24 mouse cellular contexts compared by ENCODE assay signal in genomic region chr7:74525586-74525985, GRCm38 (mm10). TPM values are rescaled to one million over a fixed set of nuclear protein-coding genes. Genes with fewer than 3 reads are reported as not detected.
DNase-seq lines count a peak whose midpoint lies in the region; ATAC-seq and TF ChIP-seq lines count a peak whose summit lies in the region.
"Had no signal": no experiment of that assay in that cellular context is flagged by ENCODE, and none has a peak within 500 bp of the region (broad histone marks: within the 10 kb centered on the region; RNA-seq: fewer than 3 reads in every experiment).

No protein-coding gene starts in this region.

- 70% methylated on average over 2 of the region's 2 CpGs for WGBS in kidney, adult 2 months
- WGBS in liver, embryonic 11.5 days: 38% methylated on average over 2 of the region's 2 CpGs

- H3K36me3 ChIP-seq in kidney, adult 2 months (ENCODE audit: control insufficient read depth, insufficient read depth, low read length): no peaks in the 10 kb centered on the region
- H3K36me3 ChIP-seq in liver, embryonic 11.5 days (ENCODE audit: control insufficient read depth, insufficient read depth, low read length): no peaks in the 10 kb centered on the region
- H3K36me3 ChIP-seq: embryonic facial prominence, embryonic 12.5 days; intestine, embryonic 15.5 days; limb, embryonic 12.5 days; lung, embryonic 15.5 days; midbrain, embryonic 12.5 days; neural tube, embryonic 12.5 days had no signal

- H3K27ac ChIP-seq in kidney, adult 2 months (ENCODE audit: insufficient read depth, low read depth, low read length): peak overlapping the region; percentile 54; the same call in 1 of the 2 replicates
- no peak overlapping the region for H3K27ac ChIP-seq in liver, embryonic 11.5 days (ENCODE audit: low read depth, low read length)
- H3K27ac ChIP-seq: embryonic facial prominence, embryonic 12.5 days; hindbrain, postnatal 0 days; intestine, embryonic 15.5 days; limb, embryonic 12.5 days; lung, embryonic 15.5 days; midbrain, embryonic 12.5 days; neural tube, embryonic 12.5 days had no signal

- no peak overlapping the region for H3K4me3 ChIP-seq in kidney, adult 2 months (ENCODE audit: insufficient read depth, low read depth, low read length)
- no peak overlapping the region for H3K4me3 ChIP-seq in liver, embryonic 11.5 days (ENCODE audit: low read depth, low read length)
- H3K4me3 ChIP-seq: embryonic facial prominence, embryonic 12.5 days; intestine, embryonic 15.5 days; limb, embryonic 12.5 days; lung, embryonic 15.5 days; midbrain, embryonic 12.5 days; myocyte; neural tube, embryonic 12.5 days had no signal

- H3K4me2 ChIP-seq in liver, embryonic 11.5 days: no peak overlapping the region
- H3K4me2 ChIP-seq: embryonic facial prominence, embryonic 12.5 days; intestine, embryonic 15.5 days; limb, embryonic 12.5 days; lung, embryonic 15.5 days; midbrain, embryonic 12.5 days; neural tube, embryonic 12.5 days had no signal

- peaks cover 7% of the 10 kb centered on the region for H3K4me1 ChIP-seq in kidney, adult 2 months (ENCODE audit: control insufficient read depth, insufficient read depth, low read length)
- H3K4me1 ChIP-seq in liver, embryonic 11.5 days (replicated peaks; ENCODE audit: control insufficient read depth, insufficient read depth, low read length): no peaks in the 10 kb centered on the region; the same call in 1 of the 2 replicates
- H3K4me1 ChIP-seq: intestine, embryonic 15.5 days; limb, embryonic 12.5 days; neural tube, embryonic 12.5 days had no signal

- TF ChIP-seq POLR2A in kidney, adult 2 months (IDR thresholded peaks at IDR 0.05; ENCODE audit: low read depth, low read length): no peak

- H3K9me3 ChIP-seq in liver, embryonic 11.5 days (ENCODE audit: control insufficient read depth, low read length): no peaks in the 10 kb centered on the region
- H3K9me3 ChIP-seq: embryonic facial prominence, embryonic 12.5 days; intestine, embryonic 15.5 days; limb, embryonic 12.5 days; lung, embryonic 15.5 days; midbrain, embryonic 12.5 days; neural tube, embryonic 12.5 days had no signal

- TF ChIP-seq CTCF in kidney, adult 2 months (conservative IDR thresholded peaks at IDR 0.05; ENCODE audit: insufficient read depth, insufficient read length, low read depth, low read length): no peak

- intact Hi-C loops in left cerebral cortex, postnatal 25 days (cut with DNase I): no loop called here

- ATAC-seq in cerebellum, adult (ENCODE audit: insufficient number of reproducible peaks, low FRiP score, low TSS enrichment): no peak
- ATAC-seq in liver, embryonic 11.5 days (replicated peaks; ENCODE audit: low FRiP score): no peak
- ATAC-seq: forebrain, embryonic 14.5 days; hindbrain, postnatal 0 days; intestine, embryonic 15.5 days had no signal

- no peaks in the 10 kb centered on the region for H3K27me3 ChIP-seq in kidney, adult 2 months (replicated peaks; ENCODE audit: control insufficient read depth, insufficient read depth, low read length)
- no peaks in the 10 kb centered on the region for H3K27me3 ChIP-seq in liver, embryonic 11.5 days (replicated peaks; ENCODE audit: control insufficient read depth, insufficient read depth, low read length)
- H3K27me3 ChIP-seq: CH12.LX; embryonic facial prominence, embryonic 12.5 days; intestine, embryonic 15.5 days; limb, embryonic 12.5 days; lung, embryonic 15.5 days had no signal

- peak; percentile 48 for DNase-seq in cerebellum, adult 11 months
- no peak for DNase-seq in kidney, adult 2 months
- no peak for DNase-seq in kidney, adult 8-10 months
- peak; percentile 41 to 63 for DNase-seq in cerebellum, postnatal 14 days
- DNase-seq in liver, embryonic 11.5 days (ENCODE audit: low spot score): no peak
- no peak for DNase-seq in retina, postnatal 1 day
- DNase-seq in left cerebral cortex, postnatal 25 days (ENCODE audit: low spot score in 2 of 2): no peak
- DNase-seq: adrenal gland, adult 8-10 months; embryo, embryonic 11 days; heart, postnatal 14 days; kidney, adult 9 months; kidney, postnatal 10 days; thymus, postnatal 4 days had no signal

- H3K9ac ChIP-seq in liver, embryonic 11.5 days (ENCODE audit: low read depth, low read length): no peak overlapping the region
- H3K9ac ChIP-seq: embryonic facial prominence, embryonic 12.5 days; intestine, embryonic 15.5 days; limb, embryonic 12.5 days; lung, embryonic 15.5 days; midbrain, embryonic 12.5 days; neural tube, embryonic 12.5 days had no signal

RNA-seq across cellular contexts. Expression of gene Slco3a1, which starts 29.0 kb away (rescaled TPM):
- polyA plus RNA-seq in kidney, adult 2 months (2012; rRNA removed): 44.9 and 58.1 TPM in 2 replicates
- polyA plus RNA-seq in liver, embryonic 11.5 days (2014; fragmentation: Nextera tagmentation; extraction: Ambion mirVana): 2.7 TPM in 2 replicates
- total RNA-seq in left cerebral cortex, postnatal 25 days (2021): 10 to 100 TPM; 52.5 to 56.1 TPM

Comparison
In these comparisons a context has a peak if more than half of its experiments do, and no peak if none do; other contexts are left out.
1. DNase-seq: peak in cerebellum, adult 11 months (single experiment) and cerebellum, postnatal 14 days (2 of 2); none in kidney, adult 2 months (single experiment), kidney, adult 8-10 months (0 of 2), liver, embryonic 11.5 days (single experiment), retina, postnatal 1 day (single experiment) and left cerebral cortex, postnatal 25 days (0 of 2).
2. RNA of gene Slco3a1, which starts 29.0 kb away (polyA plus RNA-seq): 44.9 to 58.1 TPM in kidney, adult 2 months; 2.7 TPM in liver, embryonic 11.5 days; every median in the first group is over 10 times any median in the second.